Mouse (Mus musculus) kidney, embryonic 15.5 days (tissue): ENCODE measurements around the gene Cxcl16. TPM values are rescaled to one million over a fixed set of nuclear protein-coding genes. Genes with fewer than 3 reads are reported as not detected.

Experiments used
- ATAC-seq: fragments of 200-750 bp; cut with Nextera tagmentation; replicated peaks from 2 replicates; pipeline ENCODE4 v1.8.0; 2017; ENCODE audit warnings: moderate TSS enrichment; ENCODE audit not compliant: low FRiP score
- H3K27ac ChIP-seq: fragments of 300-500 bp; sonication (generic); 2 replicates; pipeline ENCODE4 v1.5.1; 2015; ENCODE audit warnings: mild to moderate bottlenecking, inconsistent platforms
- H3K27me3 ChIP-seq: fragments of 300-500 bp; sonication (generic); 2 replicates; pipeline ENCODE4 v1.6.1; 2015; ENCODE audit warnings: inconsistent platforms
- H3K36me3 ChIP-seq: fragments of 300-500 bp; sonication (generic); 2 replicates; pipeline ENCODE4 v1.6.1; 2015; ENCODE audit warnings: inconsistent platforms
- H3K4me1 ChIP-seq: fragments of 300-500 bp; sonication (generic); 2 replicates; pipeline ENCODE4 v1.6.1; 2015; ENCODE audit warnings: inconsistent platforms
- H3K4me2 ChIP-seq: fragments of 300-500 bp; sonication (generic); 2 replicates; pipeline ENCODE4 v1.6.1; 2015; ENCODE audit warnings: moderate library complexity, mild to moderate bottlenecking, inconsistent platforms
- H3K4me3 ChIP-seq: fragments of 300-500 bp; sonication (generic); replicated peaks from 2 replicates; pipeline ENCODE4 v1.5.1; 2015; ENCODE audit warnings: mild to moderate bottlenecking, inconsistent platforms
- H3K9ac ChIP-seq: fragments of 300-500 bp; sonication (generic); 2 replicates; pipeline ENCODE4 v1.6.1; 2015; ENCODE audit warnings: mild to moderate bottlenecking, inconsistent platforms
- H3K9me3 ChIP-seq: fragments of 300-500 bp; sonication (generic); replicated peaks from 2 replicates; pipeline ENCODE4 v1.6.1; 2016; ENCODE audit warnings: inconsistent platforms
- WGBS: fragments of 180-500 bp; shearing (Covaris S2); methylation state at CpG from one replicate; pipeline ENCODE4 v1.1.7; 2015; ENCODE audit warnings: mixed read lengths; 5-methylcytosine and 5-hydroxymethylcytosine counted together
- polyA plus RNA-seq: library from polyadenylated mRNA; unstranded; fragments of >200 nt; fragmentation: Nextera tagmentation; extraction: Ambion mirVana; gene quantifications from 2 replicates; pipeline ENCODE4 v1.2.1, GENCODE M21; 2015

The Cxcl16 gene
- polyA plus RNA-seq, result 6.0 and 6.9 TPM in 2 replicates

DNA sequence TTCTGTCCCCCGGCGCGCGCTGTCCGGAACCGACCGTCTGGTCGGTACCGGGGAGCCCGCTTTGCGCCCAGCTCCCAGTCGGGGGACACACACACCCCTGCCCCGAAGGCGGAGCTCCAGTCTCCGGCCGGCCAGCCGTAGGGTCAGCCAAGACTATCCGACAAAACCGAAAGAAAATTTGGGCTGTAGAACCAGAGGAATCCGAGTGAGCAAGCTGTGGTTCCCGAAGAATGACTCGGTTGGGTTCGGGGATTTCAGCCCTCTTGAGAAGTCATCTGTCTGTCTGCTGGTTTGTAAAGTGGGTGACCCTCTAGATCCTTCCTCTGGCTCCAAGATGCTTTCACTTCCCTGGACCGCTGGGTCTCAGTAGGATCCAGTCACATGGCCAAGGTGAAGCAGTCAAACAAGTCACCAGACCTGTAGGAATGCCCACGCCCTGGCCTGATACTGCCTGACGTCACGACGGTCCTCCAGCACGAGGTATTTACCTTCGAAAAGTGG, at the start of gene Cxcl16:
Gene Cxcl16, minus strand, starts transcription at position 384 of the 501 bp plus-strand sequence.
- Histone ChIP-seq H3K4me1 (peaks cover 24% of the 10 kb centered on the region), H3K27me3 (peaks cover 46% of the 10 kb centered on the region), H3K27ac (no peak within 1 kb of the TSS), H3K4me2 (peak within 1 kb of the TSS; percentile 90), H3K36me3 (no peaks in the 10 kb centered on the region), H3K4me3 (peak within 1 kb of the TSS; percentile 53), H3K9ac (peak within 1 kb of the TSS; percentile 44), H3K9me3 (no peaks in the 10 kb centered on the region)
- 0 out of 2 replicates have a peak, but pooled peaks have one; percentile 43 for ATAC-seq
- 5% methylated on average over 30 of the region's 30 CpGs for WGBS

DNA sequence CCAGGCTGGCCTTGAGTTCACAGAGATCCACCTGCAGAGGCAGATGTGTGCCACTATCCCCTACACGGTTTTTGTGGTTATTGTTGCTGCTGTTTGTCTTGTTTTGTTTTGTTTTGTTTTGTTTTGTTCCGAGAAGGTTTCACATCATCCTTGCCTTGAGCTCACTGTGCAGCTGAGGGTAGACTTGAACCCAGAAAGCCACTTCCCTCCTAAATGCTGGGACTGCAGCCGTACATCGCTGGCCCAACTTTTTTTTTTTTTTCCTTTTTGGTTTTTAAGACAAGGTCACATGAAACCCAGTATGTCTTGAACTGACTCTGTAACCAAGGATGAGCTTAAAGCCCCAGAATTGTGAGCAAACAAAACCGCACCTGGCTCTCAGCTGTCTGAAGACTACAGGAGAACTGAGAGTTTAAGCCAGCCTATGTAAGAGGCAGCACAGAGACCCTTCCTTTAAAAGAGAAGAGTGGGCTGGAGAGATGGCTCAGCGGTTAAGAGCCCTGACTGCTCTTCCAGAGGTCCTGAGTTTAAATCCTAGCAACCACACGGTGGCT, 47.3 kb upstream of the Cxcl16 start:
- Histone ChIP-seq H3K4me1 (peaks cover 16% of the 10 kb centered on the region), H3K9ac (no peak overlapping the region), H3K36me3 (no peaks in the 10 kb centered on the region), H3K4me3 (no peak overlapping the region), H3K4me2 (no peak overlapping the region), H3K9me3 (no peaks in the 10 kb centered on the region), H3K27me3 (peaks cover 27% of the 10 kb centered on the region), H3K27ac (no peak overlapping the region)
- no peak for ATAC-seq
- 68% methylated on average over 7 of the region's 7 CpGs for WGBS

DNA sequence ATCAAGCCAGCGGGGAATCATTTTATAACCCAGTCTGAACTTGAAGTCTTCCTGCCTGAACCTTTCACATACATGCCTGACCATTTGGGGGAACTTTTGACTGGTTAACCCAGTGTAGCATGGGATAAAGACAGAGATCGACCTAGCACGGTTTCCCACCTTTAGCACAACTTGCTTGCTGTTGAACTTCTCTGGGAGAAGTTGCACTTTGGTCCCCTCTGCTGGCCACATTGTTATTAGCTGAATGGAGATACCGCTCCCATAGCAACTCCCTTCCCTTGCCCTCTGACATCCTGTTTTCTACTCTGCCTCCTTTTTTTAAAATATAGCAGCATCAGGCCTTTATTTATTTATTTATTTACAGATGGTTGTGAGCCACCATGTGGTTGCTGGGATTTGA, 46.6 kb upstream of the Cxcl16 start:
- Histone ChIP-seq H3K4me1 (peaks cover 16% of the 10 kb centered on the region), H3K4me3 (no peak overlapping the region), H3K9ac (no peak overlapping the region), H3K9me3 (no peaks in the 10 kb centered on the region), H3K27ac (no peak overlapping the region), H3K4me2 (no peak overlapping the region), H3K36me3 (no peaks in the 10 kb centered on the region), H3K27me3 (peaks cover 27% of the 10 kb centered on the region)
- whole genome bisulfite sequencing, result 26% methylated on average over 4 of the region's 4 CpGs
- no peak for ATAC-seq

DNA sequence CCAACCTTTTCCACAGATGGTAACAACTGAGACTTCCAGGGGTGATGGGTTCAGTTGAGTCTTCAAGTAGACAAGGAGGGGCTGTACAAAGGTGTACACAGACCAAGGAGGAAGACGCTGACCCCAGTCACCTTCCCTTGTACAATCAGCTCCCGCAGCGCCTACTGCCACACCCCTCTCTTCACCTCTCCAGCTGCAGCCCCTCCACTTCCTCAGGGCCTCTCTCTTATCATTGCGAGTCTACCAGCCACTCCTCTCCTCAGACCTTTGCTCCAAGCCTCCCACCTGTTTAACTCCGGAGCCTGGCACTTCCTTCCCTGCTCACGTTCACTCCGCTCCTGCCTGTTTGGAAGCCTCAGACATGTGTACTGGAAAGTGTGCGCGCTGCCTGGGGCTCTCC, 45.2 kb upstream of the Cxcl16 start, which contains the start of gene Tm4sf5:
Gene Tm4sf5, plus strand, starts transcription at position 275 of the 400 bp plus-strand sequence.
- WGBS, result 72% methylated on average over 9 of the region's 9 CpGs
- no peak within 1 kb of the TSS for H3K9ac ChIP-seq
- no peak within 1 kb of the TSS for H3K4me3 ChIP-seq

DNA sequence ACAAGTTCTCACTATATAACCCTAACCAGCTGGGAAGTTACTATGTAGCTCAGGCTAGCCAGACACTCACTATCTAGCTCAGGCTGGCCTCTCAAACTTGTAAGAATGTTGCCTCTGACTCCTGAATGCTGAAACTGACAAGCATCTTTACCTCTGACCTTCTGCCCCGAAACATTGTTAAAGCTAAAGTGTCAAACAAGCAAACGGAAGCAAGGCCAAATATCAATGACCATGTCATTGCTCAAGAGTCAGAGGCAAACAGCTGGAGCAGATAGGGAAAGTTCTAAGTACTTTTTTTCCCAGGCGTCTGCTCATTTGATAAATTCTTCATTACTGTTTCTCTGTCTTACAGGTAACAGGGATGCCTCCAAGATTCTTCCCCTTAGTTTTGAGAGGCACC, 42.2 kb upstream of the Cxcl16 start:
- no peak overlapping the region for H3K27ac ChIP-seq
- peaks cover 7% of the 10 kb centered on the region; the same call in 1 of the 2 replicates for H3K27me3 ChIP-seq
- WGBS, result 74% methylated on average over 3 of the region's 3 CpGs
- no peak overlapping the region for H3K9ac ChIP-seq
- H3K4me3 ChIP-seq, result no peak overlapping the region
- 0 out of 2 replicates have a peak, but pooled peaks cover 2% of the 10 kb centered on the region for H3K4me1 ChIP-seq
- no peak for ATAC-seq
- H3K9me3 ChIP-seq, result no peaks in the 10 kb centered on the region
- no peak overlapping the region for H3K4me2 ChIP-seq
- no peaks in the 10 kb centered on the region for H3K36me3 ChIP-seq

More for the DNA sequence above, 45.2 kb upstream of the Cxcl16 start, which contains the start of gene Tm4sf5:
- no peaks in the 10 kb centered on the region for H3K36me3 ChIP-seq
- H3K4me1 ChIP-seq, result peaks cover 7% of the 10 kb centered on the region
- no peak for ATAC-seq
- no peak within 1 kb of the TSS for H3K4me2 ChIP-seq
- peaks cover 22% of the 10 kb centered on the region for H3K27me3 ChIP-seq
- no peaks in the 10 kb centered on the region for H3K9me3 ChIP-seq
- no peak within 1 kb of the TSS for H3K27ac ChIP-seq

DNA sequence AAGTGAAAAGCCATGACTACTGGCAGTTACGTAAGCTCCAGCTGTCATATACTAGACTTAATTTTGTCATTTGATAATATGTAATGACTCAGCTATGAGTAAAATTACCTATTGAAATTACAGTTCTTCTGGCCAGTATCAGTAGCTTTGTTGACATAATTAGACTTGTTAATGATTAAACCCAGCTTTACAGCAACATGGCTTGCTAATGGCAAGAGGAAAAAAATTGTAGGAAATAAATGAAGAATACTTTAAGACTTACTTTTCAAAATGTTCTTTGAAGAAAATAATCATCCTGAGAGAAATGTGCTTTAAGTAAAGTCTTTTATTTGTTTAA, 40.7 kb upstream of the Cxcl16 start:
- peaks cover 7% of the 10 kb centered on the region; the same call in 1 of the 2 replicates for H3K27me3 ChIP-seq
- no peaks in the 10 kb centered on the region for H3K9me3 ChIP-seq
- H3K4me3 ChIP-seq, result no peak overlapping the region
- H3K36me3 ChIP-seq, result no peaks in the 10 kb centered on the region
- H3K4me2 ChIP-seq, result no peak overlapping the region
- no peaks in the 10 kb centered on the region for H3K4me1 ChIP-seq
- 74% methylated on average over 1 of the region's 1 CpGs for WGBS
- no peak for ATAC-seq
- no peak overlapping the region for H3K9ac ChIP-seq
- H3K27ac ChIP-seq, result no peak overlapping the region

DNA sequence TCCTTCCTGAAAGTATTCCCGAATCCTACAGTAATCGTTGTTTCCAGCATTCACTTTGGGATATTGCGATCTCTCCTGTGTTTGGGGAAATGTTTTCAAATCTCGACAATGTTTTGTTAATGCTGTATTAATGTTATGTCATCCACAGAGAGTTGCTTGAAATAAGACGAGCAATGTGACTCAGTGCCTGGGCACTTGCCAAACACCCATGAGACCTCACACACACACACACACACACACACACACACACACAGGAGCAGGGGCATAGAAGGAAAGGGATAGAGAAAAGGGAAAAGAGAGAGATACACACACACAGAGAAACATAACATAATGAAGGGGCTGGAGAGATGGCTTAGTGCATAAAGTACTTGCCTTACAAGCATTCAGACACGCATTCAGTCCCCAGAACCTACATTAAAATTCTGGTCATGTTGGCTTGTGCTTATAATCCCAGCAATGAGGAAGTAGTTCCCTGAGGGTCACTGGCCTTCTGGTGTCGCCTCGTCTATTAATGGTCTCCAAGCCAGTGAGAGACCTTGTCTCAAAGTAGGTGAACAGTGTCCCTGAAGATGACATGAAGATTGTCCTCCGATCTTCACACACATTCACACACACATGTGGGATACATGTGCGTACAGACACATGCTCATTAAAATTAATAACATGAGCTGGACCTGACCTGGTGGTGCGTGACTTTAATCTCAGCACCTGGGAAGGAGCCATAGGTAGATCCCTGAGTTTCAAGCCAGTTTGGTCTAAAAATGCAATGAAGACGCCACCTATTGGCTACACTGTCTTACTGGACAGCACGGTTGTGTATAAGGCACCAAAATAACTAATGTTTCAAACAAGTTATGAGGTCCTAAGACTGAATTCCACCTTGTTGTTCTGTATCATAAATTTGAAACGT, 40.0 kb upstream of the Cxcl16 start:
- Histone ChIP-seq H3K27me3 (peaks cover under 1% of the 10 kb centered on the region; the same call in 1 of the 2 replicates), H3K27ac (no peak overlapping the region), H3K9ac (no peak overlapping the region), H3K4me2 (no peak overlapping the region), H3K4me1 (no peaks in the 10 kb centered on the region), H3K36me3 (no peaks in the 10 kb centered on the region), H3K9me3 (no peaks in the 10 kb centered on the region), H3K4me3 (no peak overlapping the region)
- no peak for ATAC-seq
- WGBS, result 69% methylated on average over 14 of the region's 14 CpGs

DNA sequence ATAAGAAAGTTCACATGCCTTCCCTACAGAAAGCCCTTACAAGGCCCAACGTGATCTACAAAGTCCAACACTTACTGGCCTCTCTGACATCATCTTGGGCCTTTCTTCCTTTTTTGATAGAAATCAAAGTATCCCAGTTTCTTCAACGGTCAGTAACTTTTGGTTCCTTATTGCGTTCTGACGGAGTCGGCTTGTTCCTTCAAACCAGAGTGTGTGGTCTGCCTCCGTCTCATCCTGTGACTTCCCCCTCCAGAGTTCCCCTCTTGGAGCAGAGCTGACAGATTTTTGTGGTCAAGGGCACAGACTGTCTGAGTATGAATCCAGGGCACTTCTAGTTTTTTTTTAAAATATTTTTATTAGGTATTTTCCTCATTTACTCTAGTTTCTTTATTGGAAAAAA, 29.9 kb upstream of the Cxcl16 start:
- Histone ChIP-seq H3K9me3 (no peaks in the 10 kb centered on the region), H3K4me2 (no peak overlapping the region), H3K9ac (no peak overlapping the region), H3K4me3 (no peak overlapping the region), H3K4me1 (no peaks in the 10 kb centered on the region), H3K27ac (no peak overlapping the region), H3K27me3 (no peaks in the 10 kb centered on the region), H3K36me3 (no peaks in the 10 kb centered on the region)
- WGBS, result 78% methylated on average over 6 of the region's 6 CpGs
- no peak for ATAC-seq

DNA sequence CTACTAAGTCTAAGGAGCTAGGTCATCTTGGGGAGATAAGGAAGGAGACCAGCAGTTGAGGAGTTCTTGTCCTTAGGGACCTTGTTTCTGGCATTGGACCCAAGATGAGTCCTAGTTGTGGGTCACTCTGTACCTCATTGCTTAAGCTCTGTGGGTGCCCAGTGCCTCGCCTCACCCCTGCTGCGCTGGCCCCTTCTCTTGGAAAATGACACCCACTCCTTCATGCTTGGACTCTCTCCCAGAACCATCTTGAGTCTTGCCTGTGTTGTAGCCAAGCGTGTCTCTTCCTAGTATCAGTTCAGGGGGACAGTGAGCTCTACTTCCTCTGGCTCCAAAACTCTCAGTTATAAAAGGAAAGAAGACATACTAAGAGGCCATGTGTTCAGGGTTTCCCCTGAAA, 29.4 kb upstream of the Cxcl16 start:
- H3K9me3 ChIP-seq, result no peaks in the 10 kb centered on the region
- no peak overlapping the region for H3K9ac ChIP-seq
- no peaks in the 10 kb centered on the region for H3K36me3 ChIP-seq
- ATAC-seq, result no peak
- H3K4me2 ChIP-seq, result no peak overlapping the region
- 82% methylated on average over 3 of the region's 3 CpGs for WGBS
- no peaks in the 10 kb centered on the region for H3K27me3 ChIP-seq
- 0 out of 2 replicates have a peak overlapping the region, but pooled peaks have one; percentile 15 for H3K27ac ChIP-seq
- H3K4me1 ChIP-seq, result no peaks in the 10 kb centered on the region
- H3K4me3 ChIP-seq, result no peak overlapping the region

DNA sequence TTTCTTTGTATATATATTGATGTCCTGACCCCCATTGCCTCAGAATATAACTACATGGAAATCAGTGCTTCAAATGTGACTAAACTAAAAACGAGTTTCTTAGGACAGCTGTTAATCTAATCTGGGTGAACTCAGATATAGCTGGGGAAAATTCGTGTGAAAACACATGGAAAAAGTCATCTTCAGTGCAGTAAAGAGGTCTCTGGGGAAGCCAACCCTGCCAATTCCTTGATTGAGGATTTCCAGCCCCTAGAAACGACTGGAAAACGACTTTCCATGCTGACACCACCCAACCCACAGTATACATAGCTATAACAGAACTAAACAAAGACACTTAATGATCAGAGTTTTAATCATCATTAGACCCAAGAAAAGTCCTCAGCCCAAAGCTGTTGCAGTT, 28.0 kb upstream of the Cxcl16 start:
- no peak overlapping the region for H3K4me3 ChIP-seq
- H3K4me1 ChIP-seq, result no peaks in the 10 kb centered on the region
- no peak overlapping the region for H3K9ac ChIP-seq
- H3K9me3 ChIP-seq, result no peaks in the 10 kb centered on the region
- no peak for ATAC-seq
- H3K27me3 ChIP-seq, result no peaks in the 10 kb centered on the region
- WGBS, result 44% methylated on average over 4 of the region's 4 CpGs
- no peak overlapping the region for H3K27ac ChIP-seq
- no peak overlapping the region for H3K4me2 ChIP-seq
- H3K36me3 ChIP-seq, result no peaks in the 10 kb centered on the region

DNA sequence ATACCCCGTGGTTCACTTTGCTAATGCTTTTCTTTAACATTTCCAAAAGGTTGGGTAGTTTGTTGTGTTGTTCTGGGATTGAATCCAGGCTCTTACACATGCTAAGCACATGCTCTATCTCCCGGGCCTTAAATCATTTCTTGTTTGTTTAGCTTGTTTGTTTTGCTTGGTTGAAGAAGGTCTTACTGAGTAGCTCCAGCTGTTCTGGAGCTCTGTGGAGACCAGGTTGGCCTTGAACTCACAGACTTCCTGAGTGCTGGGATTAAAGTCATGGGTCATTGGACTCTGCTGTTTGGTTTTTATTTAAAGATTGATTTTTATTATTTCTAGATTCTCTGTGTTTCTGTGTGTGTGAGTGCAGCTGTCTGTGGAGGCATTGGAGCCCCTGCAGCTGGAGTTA, 25.7 kb upstream of the Cxcl16 start:
- H3K4me1 ChIP-seq, result no peaks in the 10 kb centered on the region
- no peaks in the 10 kb centered on the region for H3K27me3 ChIP-seq
- 0 out of 2 replicates have a peak, but pooled peaks have one; percentile 46 for ATAC-seq
- H3K4me3 ChIP-seq, result no peak overlapping the region
- 39% methylated on average over 2 of the region's 2 CpGs for WGBS
- H3K4me2 ChIP-seq, result no peak overlapping the region
- H3K9ac ChIP-seq, result no peak overlapping the region
- no peaks in the 10 kb centered on the region for H3K9me3 ChIP-seq
- H3K27ac ChIP-seq, result no peak overlapping the region
- H3K36me3 ChIP-seq, result no peaks in the 10 kb centered on the region

DNA sequence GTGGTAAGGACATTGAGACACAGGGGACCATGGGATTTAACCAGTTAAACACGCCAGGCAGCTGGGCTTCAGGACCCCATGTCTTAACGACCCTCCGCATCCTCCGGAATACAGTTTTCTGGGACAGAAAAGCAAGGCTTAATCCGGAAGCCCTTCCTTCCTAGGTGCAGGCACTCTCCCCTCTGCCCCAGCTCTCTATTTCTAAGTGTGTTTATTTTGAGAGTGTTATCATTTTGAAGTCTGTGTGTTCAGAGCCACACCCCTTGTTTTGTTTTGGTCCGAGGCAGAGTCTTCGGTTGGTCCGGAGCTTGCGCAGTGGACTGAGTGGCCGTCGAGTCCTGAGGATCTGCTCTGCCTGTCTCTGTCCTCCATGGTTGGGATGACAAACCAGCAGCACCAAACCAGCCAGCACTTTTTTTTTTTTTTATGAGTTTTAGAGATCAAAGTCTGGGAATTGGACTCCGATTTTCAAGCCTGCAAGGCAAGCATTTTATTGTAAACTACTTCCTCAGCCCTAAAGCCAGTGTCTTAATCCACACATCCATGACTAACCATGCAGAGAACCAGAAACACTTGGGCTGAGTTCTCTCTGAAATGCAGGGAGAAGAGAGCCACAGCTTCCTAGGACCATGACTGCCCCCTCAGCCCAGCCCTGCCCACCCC, 15.2 kb upstream of the Cxcl16 start:
- ATAC-seq, result peak; percentile 67
- Histone ChIP-seq H3K36me3 (no peaks in the 10 kb centered on the region), H3K4me1 (peaks cover 23% of the 10 kb centered on the region), H3K9me3 (no peaks in the 10 kb centered on the region), H3K27me3 (no peaks in the 10 kb centered on the region), H3K27ac (peak overlapping the region; percentile 15), H3K4me2 (0 out of 2 replicates have a peak overlapping the region, but pooled peaks have one; percentile 13), H3K9ac (no peak overlapping the region), H3K4me3 (no peak overlapping the region)
- WGBS, result 52% methylated on average over 12 of the region's 12 CpGs
